Mouse (Mus musculus): ENCODE measurements around the gene Dbndd2.

- TF ChIP-seq POLR2A (IDR thresholded peaks at IDR 0.05; ENCODE audit: insufficient read length, low read depth) (peak; percentile 82), TCF3 (IDR thresholded peaks at IDR 0.05; ENCODE audit: insufficient read length, low read depth) (no peak), MYOG (IDR thresholded peaks at IDR 0.05; ENCODE audit: control insufficient read depth in 1 of 3, insufficient read depth in 1 of 3, insufficient read length in 2 of 3, low read depth in 2 of 3) (peak in 1 of 3 experiments; percentile 10), CEBPB (IDR thresholded peaks at IDR 0.05; ENCODE audit: insufficient read depth, poor library complexity, severe bottlenecking) (no peak), POLR2AphosphoS2 (IDR thresholded peaks at IDR 0.05; ENCODE audit: insufficient read length, low read depth) (peak; percentile 61), MYOD1 (IDR thresholded peaks at IDR 0.05; ENCODE audit: control insufficient read depth in 1 of 3, insufficient read length in 2 of 3, low read depth in 2 of 3) (no peak)
Measured at GRCm38 (mm10) chr2:164460745-164461551, 25.0 kb upstream of the Dbndd2 start, which contains the start of gene Gm20458.
